Mouse (Mus musculus): ENCODE measurements around the gene Pgk1. TPM values are rescaled to one million over a fixed set of nuclear protein-coding genes. Genes with fewer than 3 reads are reported as not detected.
A peak's percentile ranks its signal among the peaks of the same experiment; 100 is the strongest.
"Not testable (repeated sequence)": the region's sequence is repeated elsewhere in the genome, so short reads cannot be mapped to it uniquely, and the experiment has no call there.

Gene Pgk1
- total RNA-seq (2017), result 203 and 235 TPM in 2 replicates

DNA sequence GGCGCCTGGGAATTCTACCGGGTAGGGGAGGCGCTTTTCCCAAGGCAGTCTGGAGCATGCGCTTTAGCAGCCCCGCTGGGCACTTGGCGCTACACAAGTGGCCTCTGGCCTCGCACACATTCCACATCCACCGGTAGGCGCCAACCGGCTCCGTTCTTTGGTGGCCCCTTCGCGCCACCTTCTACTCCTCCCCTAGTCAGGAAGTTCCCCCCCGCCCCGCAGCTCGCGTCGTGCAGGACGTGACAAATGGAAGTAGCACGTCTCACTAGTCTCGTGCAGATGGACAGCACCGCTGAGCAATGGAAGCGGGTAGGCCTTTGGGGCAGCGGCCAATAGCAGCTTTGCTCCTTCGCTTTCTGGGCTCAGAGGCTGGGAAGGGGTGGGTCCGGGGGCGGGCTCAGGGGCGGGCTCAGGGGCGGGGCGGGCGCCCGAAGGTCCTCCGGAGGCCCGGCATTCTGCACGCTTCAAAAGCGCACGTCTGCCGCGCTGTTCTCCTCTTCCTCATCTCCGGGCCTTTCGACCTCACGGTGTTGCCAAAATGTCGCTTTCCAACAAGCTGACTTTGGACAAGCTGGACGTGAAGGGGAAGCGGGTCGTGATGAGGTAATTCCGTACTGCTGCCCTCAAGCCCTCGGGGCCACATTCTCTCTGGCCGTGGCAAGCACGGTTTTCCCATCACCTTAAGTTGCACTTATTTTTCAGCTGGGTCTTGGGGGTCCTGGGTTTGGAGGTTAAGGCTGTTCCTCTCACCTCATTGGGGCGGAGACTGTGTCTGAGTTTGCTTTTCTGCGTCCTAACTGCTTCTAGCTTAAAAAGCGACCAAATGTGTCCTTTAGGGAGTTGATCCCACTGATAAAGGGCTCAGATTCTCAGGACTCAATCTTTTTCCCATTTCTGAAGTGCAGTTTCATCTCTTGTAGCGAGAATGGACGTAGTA lies at the start of gene Pgk1:
Gene Pgk1 (plus strand): TSS at position 388 of the 937 bp plus-strand sequence.
- ATAC-seq (replicated peaks; ENCODE audit: low read depth, poor library complexity, severe bottlenecking), result peak; percentile 95

DNA sequence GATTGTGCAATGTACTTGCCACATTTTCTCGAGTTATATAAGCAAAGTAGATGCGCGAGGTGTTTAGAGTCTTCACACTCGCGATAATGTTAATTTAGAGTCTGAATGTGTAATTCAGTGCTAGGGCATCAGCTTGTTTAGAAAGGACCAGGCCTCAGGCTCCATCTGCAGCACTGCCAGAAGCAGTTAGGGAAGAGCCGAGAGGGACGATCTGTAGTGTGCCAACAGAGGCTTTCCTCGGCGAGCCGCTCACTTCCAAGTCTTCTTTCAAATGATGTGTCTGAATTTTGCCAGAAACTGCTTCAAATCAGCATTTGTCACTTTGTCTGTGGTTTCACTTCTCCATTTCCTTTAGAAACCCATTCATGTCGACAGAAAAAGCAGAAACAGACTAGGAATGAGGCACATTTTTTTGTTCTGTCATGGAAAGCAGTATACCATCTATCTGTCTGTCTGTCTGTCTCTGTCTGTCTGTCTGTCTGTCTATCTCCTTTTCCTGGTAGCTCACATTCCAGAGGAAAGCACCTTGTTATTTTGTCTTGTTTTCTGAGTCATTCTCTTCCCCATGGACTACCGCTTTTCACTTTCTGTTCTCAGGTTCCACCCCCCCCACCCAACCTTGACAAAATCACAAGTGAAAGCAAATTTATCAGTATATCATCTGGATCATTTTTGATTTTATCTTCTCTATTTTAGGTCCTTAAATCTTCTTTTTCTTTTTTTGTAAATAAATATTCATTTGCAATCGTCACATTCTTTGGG lies 47.4 kb upstream of the Pgk1 start:
- peak; percentile 31 for ATAC-seq (replicated peaks; ENCODE audit: low read depth, poor library complexity, severe bottlenecking)

DNA sequence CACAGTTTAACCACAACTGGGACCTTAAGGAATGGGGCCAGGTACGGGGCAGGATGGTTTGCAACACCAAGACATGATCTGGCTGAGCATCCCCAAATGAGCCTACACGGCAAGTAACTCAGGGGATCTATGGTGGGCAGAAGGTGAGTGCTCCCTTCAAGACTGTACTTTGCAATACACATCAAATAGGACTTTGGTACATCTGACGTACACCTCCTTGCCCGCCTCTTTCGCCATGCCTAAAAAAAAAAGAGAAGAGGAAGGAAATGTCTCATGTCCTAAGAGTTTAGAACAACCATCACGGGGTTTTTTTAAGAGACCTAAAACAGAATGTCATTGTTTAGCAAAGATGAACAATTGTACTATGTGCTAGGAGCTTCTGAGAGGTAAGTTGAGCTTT lies 44.0 kb upstream of the Pgk1 start, which contains the start of gene Tlr13:
Gene Tlr13 (plus strand): TSS at position 269 of the 400 bp plus-strand sequence.
- ATAC-seq (replicated peaks; ENCODE audit: low read depth, poor library complexity, severe bottlenecking), result peak; percentile 42; the same call in 1 of the 2 replicates

DNA sequence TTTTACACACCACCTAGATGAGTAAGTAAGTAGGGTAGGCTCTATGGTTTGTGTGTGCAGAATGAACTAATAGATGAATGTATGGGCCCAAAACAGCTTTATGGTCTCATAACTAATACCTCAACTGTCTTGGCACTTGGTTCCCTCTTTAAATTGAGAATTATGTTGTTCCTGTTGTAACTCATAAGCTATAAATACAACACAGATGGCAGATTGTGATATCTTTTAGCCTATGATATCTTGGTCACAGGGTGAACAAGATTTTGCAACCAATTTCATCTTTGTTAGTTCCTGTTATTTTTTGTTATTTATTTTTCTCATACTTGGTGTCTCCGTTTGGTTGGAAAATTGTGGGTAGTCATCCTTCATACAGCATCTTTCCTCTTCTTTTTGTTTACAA lies 38.7 kb upstream of the Pgk1 start:
- peak; percentile 40; the same call in 1 of the 2 replicates for ATAC-seq (replicated peaks; ENCODE audit: low read depth, poor library complexity, severe bottlenecking)

DNA sequence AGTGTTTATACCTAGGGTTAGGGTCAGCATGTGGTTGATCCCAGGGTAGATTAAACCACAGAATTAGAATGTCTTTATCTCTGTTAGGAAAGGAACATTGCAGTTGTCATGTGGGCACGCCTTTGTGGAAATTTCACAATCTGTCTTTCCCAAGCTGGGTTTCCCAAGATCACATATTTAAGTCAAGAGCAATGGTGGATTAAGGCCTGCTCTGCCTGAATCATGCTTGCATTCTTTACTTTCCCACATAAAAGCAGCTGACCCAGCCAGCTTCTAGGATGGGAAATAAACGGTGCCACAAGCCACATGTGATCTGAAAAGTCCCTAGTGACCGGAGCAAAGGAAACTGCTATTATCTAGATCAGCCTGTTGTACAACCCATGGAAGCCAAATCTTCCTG lies 37.4 kb upstream of the Pgk1 start:
- ATAC-seq (replicated peaks; ENCODE audit: low read depth, poor library complexity, severe bottlenecking), result no peak; the same call in 1 of the 2 replicates

DNA sequence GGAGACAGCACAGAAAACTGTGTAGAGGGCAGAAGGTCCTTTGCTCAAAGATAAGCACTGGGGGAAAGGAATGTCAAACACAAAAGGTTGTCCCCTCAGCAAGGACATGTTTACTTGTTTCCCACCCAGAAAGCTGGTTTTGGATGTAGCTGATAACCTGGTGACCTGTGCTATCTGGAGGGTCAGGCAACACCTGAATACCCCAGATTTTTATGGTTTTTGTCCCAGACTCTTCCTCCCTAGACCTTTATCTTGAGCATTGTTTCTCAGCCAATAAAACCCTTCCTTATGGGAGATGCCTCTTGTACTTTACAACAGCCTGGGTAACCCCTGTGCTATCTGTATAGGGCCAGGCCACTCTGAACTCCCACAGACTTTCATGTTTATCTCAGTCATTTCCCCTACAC lies 32.7 kb upstream of the Pgk1 start:
- ATAC-seq (replicated peaks; ENCODE audit: low read depth, poor library complexity, severe bottlenecking), result peak; percentile 78

DNA sequence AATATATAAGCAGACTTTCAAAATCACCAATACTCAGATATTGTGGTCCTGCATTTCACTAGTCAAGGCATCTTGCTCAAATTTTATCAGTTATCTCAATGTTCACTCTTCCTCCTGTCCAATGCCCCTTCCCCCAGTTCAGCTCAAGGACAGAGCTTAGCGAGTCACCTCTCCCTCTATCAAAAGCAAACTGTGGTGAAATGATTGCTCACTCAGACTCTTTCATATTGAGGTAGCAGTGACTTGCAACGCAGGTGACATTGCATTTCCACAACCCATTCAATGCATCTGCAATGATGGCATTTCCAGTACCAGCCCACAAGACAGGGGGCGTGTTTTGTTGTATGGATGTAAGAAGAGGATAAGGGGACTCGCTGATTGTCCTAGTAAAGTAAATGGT lies 31.0 kb upstream of the Pgk1 start:
- ATAC-seq (replicated peaks; ENCODE audit: low read depth, poor library complexity, severe bottlenecking), result no peak

DNA sequence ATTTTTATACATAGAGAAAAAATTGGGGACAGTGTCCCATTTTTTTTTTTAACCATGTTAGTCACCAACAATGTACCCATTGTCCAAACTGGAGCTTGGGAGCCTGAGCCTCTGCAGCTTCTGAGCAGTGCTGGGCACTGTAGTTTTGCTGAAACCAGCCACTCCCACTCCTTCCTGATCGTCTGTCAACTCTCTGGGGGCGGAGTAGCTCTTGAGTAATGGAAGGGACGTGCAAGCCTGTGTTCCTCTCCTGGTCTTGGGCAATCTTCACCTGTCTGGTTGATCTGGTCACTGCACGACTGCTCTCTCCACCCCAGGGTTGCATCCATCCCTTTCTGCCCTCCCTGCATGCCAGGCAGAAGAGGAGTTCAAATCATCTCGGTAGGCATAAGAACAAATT lies 22.9 kb upstream of the Pgk1 start:
- peak; percentile 87 for ATAC-seq (replicated peaks; ENCODE audit: low read depth, poor library complexity, severe bottlenecking)

DNA sequence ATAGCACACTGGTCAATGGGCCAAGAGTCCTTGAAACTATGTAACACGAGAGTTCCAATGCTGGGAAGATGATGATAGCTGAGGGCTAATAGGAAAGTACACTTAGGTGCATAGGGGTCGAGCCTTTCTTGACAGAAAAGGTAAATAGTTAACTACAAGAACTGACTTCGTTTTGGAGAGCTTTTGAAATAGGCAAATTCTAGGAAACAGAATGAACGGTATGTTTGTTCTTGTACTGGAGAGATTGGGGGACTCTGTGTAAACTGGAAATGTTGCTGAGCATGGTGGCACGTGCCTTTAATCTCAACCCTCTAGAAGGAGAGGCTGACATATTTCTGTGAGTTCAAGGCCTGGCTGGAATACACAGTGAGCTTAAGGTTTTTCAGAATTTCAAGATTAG lies 22.3 kb upstream of the Pgk1 start:
- ATAC-seq (replicated peaks; ENCODE audit: low read depth, poor library complexity, severe bottlenecking), result no peak

DNA sequence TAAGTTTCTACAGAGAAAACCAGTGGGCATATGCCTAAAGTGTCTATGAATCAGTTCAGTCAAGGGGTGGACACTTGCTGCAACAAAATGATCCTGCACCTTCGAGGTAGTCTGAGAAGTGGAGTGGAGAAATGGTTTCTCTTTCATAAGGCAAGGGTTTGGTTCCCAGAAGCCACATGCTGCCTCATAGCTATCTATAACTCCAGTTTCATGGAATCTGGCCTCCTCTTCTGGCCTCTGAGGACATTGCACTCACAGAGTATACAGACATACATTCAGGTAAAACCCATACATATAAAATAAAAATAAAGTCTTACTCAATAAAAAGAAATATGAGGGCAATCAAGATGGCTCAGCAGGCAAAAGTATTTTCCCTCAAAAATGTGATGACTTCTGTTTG lies 21.8 kb upstream of the Pgk1 start:
- ATAC-seq (replicated peaks; ENCODE audit: low read depth, poor library complexity, severe bottlenecking), result peak; percentile 93

DNA sequence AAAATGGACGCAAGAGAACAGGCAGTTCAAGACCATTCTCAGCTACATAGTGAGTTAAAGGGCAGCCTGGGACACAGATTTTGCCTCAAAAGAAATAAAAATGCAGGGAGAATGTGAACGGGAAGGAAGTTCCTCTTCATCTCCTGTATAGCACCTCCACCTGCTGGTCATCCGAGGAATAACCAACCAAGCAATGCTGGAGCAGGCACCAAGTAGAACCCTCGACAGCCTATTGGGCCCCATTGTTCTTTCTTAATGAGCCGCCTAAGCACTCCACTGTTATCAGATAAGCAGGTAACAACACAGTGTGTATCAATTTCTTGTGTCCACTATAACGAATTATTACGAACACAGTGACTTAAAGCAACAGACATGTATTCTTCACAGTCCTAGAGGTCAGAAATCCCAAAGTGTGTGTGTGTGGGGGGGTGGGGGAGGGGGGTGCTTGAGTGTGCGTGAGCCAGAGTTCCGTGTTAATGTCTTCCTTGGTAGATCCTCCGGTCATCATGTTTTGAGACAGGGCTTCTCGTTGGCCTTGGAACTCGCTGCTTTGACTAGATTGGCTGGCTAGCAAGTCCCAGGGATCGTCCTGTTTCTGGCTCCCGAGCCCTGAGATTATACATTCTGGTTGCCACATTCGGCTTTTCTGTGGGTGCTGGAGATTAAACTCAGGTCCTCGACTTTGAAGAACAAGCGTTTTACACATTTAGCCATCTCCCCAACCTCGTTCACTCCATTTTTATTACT lies 15.6 kb upstream of the Pgk1 start:
- peak; percentile 97 for ATAC-seq (replicated peaks; ENCODE audit: low read depth, poor library complexity, severe bottlenecking)

DNA sequence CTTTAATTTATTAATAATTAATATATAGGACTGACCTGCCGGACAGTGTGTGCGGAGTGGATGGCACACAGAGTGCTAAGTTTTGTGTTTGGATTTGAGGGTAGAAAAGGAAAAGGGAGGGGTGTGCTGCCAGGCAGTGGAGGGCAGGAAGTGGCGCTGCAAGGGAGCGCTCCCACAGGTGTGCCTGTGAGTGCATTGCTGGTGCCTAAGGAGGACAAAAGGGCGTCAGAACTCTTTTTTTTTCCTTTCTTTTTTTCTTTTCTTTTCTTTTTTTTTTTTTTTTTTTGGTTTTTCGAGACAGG lies 15.1 kb upstream of the Pgk1 start:
- 0 out of 2 replicates have a peak, but pooled peaks have one; percentile 25 for ATAC-seq (replicated peaks; ENCODE audit: low read depth, poor library complexity, severe bottlenecking)

DNA sequence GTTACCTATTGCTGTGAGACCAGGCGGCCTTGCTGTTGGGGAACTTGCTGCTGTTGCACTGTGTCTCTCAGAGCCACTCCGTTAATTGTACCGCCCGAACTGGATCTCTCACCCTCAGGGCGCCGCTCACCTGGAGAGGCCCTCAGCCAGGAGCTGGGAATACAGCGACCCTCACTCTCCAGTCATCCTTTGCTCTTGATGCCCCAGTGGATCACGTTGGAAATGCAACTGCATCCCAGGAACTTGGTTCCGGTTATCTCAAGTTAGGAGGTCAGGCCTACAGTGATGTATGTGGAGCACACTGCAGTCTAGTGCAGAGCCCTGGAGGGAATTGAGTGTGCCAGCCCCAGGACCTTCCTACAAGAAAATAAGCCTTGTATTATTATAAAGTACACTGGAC lies 10.6 kb upstream of the Pgk1 start:
- ATAC-seq (replicated peaks; ENCODE audit: low read depth, poor library complexity, severe bottlenecking), result no peak

DNA sequence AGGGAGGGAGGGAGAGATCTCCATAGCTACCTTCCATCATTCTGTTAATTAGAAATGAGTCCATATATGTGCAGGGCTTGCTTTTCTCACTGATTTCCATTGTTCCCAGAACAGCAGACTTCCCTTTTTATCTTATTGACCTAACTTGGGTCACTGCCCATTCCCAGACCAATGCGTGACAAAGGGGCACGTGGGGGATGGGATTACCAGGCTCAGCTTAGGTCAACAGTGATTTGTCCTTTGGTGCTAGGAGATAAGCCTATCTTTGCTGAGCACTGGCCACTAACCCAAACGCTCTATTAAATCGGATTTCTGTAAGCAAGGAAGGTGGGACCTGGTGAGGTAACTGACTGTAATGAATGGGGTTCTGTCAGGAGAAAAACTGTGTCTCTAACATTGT lies 2.6 kb upstream of the Pgk1 start:
- no peak for ATAC-seq (replicated peaks; ENCODE audit: low read depth, poor library complexity, severe bottlenecking)

DNA sequence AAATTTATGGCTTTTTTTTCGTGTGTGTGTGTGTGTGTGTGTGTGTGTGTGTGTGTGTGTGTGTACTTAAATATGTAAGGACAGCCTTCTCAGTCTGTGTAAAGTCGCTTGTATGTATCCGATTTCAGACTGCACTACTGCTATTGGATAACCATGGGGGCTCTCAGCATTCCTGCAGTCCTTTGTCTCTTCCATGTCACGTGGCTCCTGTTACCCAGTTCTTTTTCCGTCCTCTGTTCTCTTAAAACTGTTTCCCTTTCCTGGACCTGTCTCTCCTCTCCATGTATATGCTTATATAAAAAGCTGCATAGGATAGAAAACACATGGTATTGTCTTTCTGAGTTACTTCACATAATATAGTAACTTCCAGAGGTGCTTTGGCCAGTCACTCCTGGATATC lies 1.2 kb upstream of the Pgk1 start:
- ATAC-seq (replicated peaks; ENCODE audit: low read depth, poor library complexity, severe bottlenecking), result no peak

DNA sequence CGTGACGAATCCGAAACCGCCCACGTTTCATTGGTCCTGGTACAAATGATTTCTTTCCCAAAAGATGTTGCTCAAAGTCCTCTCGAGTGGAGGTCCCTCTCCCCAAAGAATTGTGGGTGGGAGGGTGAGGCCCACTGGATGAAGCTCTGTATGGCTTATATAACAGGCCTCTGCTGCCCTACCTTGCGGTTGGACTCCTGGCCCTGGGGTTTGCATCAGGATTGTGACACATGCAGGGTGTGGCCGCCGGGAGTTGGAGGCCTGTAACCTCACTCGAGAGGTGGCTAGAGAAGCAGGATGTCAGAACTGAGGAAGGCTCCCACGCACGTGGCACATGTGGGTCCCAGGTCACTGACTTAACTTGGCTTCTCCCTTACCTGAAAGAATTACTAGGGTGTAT lies 837 bp downstream of the Pgk1 start:
- ATAC-seq (replicated peaks; ENCODE audit: low read depth, poor library complexity, severe bottlenecking), result peak; percentile 35

DNA sequence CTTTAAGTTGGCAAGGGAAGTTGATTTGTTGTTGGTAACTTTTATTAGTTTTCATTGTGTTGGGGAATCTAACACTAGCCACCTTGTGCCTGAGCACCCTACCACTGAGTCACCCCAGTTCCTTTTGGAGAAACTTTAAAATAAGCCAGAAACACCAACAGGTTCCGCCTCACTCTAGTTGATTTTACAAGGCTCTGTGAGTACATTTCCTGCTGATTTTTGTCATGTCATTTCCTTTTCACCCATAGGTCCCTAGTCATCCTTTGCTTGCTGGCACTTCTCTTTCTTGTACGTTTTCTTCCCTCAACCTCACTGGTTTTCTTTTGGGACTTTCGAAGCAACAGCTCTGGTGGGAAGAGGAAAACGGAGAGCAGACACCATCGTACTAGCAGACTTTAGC lies 2.5 kb downstream of the Pgk1 start:
- peak; percentile 50 for ATAC-seq (replicated peaks; ENCODE audit: low read depth, poor library complexity, severe bottlenecking)

DNA sequence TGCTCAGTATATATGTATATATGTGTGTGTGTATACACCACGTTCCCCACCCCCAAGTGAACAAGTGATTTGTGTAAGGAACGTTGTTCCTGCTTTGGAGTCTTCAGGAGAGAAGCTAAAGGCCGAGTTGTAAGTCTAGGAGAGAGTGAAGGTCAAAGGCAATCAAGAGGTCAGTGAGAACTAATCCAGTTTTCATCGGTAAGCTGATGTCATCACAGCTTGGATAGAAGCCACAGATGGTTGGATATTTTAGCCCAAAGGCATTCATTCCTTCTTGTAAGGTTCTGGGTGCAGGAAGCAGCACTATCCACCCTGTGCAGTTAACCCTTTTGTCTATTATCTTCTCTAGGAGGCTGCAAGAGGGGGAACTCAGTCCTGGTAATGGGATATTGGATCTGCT lies 3.2 kb downstream of the Pgk1 start:
- ATAC-seq (replicated peaks; ENCODE audit: low read depth, poor library complexity, severe bottlenecking), result no peak

DNA sequence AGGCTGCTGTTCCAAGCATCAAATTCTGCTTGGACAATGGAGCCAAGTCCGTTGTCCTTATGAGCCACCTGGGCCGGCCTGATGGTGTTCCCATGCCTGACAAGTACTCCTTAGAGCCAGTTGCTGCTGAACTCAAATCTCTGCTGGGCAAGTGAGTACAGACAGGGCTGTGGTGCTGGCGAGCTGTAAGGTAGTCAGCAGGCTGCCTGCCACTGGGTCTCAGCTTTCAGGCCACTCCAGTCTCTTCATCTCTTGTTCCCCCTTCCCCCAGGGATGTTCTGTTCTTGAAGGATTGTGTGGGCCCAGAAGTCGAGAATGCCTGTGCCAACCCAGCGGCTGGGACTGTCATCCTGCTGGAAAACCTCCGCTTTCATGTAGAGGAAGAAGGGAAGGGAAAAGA lies 7.5 kb downstream of the Pgk1 start:
- ATAC-seq (replicated peaks; ENCODE audit: low read depth, poor library complexity, severe bottlenecking), result not testable (repeated sequence)

DNA sequence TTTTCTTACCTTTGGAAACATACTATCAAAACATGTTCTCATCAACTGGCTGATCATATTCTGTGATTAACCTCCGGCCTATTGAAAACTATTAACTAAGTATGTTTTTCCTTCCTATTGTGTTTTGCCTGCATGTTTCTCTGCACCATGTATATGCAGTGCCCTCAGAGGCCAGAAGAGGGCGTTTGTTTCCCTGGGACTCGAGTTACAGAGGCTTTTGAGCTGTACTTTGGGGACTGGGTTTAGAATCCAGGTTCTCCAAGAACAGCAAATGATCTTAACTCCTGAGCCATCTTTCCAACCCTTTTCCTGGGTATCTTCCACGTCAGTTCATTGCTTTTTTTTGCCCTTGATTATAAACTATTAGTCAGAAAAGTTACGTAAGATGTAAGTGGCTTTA lies 10.4 kb downstream of the Pgk1 start:
- no peak for ATAC-seq (replicated peaks; ENCODE audit: low read depth, poor library complexity, severe bottlenecking)
